Mouse (Mus musculus) adipocyte (in vitro differentiated cells): ENCODE measurements around the gene Acot9.

Experiments
- DNase-seq: peaks from one replicate; pipeline ENCODE4 v3.0.0-alpha.2; 2016; ENCODE audit warnings: low spot score

Gene Acot9

DNA sequence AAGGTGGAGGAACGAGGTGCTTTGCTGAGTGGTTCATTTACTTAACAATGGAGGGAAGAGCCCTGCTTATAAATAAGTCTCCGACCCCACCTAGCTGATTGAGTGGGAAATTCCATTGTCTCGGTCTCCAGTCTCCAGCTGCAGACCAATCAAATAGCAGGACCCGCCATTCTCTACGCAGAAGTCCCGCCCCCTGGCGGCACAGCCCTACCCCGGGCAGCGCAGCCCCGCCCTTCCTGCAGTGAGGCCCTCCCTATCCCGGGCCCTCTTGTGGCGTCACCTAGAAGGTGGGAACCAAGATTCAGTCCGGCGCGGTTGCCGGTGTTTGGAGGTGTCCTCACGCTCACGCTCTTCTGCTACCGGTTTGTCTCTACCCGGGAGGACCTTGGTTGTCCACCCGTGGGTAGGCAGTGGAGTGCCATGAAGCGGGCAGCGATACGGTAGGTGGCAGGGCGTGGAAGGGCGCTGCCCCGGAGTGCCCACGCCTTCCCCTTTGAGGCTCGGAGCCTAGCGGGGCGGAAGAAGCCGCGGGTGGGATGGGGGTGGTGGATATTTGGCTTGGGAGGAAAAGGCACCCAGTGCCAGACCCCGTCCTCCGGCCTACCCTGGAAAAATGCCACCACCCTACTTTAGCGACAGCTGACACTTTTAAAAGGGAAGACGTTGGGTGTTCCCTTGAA is at the start of gene Acot9:
TSS of gene Acot9 (plus strand) at position 209 of the 680 bp plus-strand sequence.
- DNase-seq = peak; percentile 88

DNA sequence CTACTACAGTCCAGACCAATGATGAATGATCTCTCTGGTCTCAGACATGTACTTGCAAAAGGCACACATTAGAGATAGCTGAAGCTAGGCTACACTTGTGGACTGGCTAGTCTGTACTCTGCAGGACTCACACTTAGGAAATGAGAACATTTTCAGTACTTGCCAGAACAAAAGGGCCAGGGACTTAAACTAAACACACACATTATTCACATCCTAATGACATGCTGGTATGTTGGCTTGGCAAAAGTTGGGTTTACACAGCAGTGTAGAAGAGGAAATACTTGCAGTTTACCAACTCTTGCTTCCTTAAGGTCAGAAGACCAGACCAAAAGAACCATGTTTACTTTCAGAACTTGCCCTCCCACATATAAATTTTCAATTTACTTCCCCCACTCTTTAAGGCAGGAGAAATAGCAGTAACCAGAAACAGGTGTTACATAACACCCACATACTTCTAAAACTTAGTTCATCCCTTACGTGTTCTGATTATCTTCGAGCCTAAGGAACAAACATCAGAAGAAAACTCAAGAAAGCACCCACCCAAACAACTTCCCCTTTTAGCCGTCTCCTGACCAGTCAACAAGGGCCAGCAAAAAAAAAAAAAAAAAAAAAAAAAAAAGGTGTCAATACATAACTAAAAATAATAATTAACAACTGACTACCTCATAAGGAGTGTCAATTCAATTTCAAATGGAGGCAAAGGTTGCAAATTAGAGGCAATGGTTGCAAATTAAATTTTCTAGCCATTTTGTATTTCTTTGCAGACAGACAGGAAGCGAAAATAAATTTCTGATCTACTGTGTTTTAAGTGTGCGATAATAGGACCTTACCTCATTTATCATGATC is 47.7 kb upstream of the Acot9 start:
- DNase-seq = peak; percentile 52

DNA sequence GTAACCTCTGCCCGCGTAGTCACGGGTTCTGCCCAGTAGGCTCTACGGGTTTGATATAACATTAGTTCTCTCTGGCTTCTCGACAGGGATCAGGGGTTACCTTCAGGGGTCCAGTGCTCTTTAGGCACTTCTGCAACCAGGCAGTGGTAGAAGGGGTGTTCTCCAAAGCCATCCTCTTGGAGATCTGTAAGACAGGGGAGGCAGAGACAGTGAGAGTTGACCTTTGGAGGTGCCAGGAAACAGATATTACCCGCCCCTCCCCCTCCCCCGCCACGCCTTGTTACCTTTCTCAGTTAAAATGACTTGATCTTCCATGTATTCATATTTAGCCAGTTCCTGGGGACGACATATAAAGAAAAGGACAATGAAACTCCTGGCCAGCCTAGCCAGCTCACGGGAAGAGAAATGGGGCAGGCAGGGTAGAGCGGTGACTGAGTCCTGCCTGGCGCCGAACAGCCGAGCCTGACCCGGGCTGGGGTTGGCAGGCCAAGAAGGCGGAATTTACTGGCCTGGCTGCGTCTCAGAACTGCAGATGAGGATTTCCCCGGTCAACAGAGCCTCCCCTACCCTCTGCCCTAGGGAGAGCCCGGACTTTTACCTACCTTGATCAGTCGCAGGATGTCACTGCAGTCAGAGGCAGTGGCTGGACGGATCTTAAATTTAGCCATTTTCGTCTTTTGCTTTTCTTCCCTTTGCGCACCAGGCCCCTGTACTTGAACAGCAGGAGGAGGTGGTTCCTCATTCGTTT is 46.6 kb upstream of the Acot9 start:
- peak; percentile 59 for DNase-seq

DNA sequence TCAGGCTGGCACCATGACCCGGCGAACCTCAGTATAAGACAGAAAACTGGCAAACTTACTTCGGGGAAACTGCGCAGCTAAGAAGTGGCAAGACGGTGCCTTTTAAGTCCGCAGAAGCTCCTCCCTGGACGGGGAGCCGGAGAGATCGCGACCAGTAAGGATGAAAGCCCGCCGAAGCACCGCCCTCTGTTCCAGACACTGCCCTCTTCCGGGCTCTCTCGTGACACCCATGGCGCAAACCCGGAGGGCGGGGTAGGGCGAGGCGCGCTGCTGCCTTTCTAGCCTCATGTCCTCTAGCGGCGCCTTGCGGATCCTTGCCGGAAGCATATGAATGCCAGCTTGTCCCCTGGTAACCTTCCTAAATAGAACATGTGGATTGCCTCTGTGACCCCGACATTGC is 46.0 kb upstream of the Acot9 start, which contains the start of gene Sat1:
TSS of gene Sat1 (minus strand) at position 179 of the 400 bp plus-strand sequence.
- DNase-seq = peak; percentile 96

DNA sequence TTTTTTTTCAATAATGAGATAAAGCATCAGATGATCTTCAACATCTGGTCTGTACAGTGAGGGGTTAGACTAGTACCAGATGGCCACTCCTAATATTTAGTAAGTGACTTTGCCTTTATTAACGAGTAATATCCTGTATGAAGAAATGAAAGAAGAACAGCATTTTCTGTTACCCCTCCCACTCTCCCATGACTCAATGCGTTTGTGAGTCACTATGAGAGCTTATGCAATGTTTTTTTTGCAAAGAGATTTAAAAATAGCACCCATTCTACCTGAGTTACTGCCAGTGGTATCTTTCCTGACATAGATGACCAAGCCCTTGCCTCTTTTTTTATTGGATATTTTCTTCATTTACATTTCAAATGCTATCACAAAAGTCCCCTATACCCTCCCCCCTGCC is 44.0 kb upstream of the Acot9 start:
- peak; percentile 22 for DNase-seq

DNA sequence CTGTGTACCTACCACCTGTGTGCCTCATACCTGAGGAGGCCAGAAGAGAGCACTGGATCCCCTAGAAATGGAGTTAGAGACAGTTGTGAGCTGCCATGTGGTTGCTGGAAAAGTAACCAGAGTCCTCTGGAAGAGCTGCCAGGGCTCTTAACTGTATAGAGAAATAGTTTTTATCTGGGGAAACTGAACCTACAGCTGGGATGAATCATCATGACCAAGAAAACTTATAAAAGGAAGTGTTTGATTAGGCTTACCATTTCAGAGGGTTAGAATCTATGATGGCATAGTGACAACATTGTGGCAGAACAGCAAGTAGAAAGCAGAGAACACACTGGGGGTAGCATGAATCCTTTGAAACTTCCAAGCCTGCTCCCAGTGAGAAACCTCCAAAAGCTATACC is 5.4 kb upstream of the Acot9 start:
- no peak for DNase-seq

DNA sequence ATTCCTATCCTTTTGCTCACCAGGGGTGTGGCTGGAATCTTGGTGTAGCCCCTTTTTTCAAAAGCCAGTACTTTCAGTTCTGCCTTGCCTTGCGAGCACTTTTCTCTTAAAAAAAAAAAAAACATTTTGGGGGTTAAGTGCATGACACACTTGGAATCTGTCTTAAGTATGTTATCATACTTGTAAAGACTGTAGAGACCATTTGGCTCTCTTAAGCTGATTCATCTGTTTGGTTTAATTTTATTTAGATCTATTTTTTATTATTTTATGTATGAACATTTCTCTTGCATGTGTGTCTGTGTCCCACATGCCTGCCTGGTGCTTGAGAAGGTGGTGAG is 641 bp downstream of the Acot9 start:
- no peak for DNase-seq

DNA sequence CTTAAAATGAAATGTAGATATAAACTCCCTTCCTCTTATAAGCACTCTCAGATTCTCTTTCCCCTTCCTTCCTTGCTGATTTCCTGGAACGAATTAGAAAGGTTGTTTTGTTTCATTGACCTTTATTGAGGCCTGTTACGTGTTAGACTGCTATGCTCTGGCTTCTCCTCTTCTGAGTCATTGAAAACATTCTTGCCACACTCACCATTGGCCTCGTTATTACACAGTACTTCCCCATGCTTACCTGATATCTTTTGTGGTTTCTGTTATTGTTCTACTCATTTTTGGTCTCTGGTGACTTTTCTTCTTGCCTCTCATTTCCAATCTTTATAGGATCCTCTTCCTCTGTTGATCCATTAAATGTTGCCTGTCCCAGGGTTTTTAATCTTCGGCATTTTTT is 16.2 kb downstream of the Acot9 start:
- peak; percentile 10 for DNase-seq

DNA sequence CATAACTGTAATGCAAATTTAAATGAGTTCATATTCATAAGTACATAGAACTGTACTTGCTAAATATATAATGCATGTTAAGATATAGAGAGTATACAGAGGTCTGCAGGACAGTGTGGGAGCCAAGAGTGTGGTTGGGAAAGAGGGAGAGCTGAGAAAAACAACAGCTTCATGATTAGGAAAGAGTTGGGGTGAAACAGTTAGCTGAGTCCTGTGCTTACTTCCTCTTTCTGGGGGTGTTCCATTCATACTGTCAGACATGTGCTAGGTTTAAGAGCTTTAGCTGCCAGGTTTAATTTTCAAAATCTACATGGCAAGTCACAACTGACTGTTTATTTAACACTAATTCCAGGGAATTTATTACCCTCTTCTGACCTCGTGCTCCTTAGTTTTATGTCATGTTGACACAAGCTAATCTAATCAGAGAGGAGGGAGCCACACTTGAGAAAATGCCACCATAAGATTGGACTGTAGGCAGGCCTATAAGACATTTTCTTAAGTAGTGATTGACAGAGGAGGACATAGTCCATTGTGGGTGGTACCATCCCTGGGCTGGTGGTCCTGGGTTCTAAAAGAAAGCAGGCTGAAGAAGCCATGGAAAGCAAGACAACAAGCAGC is 18.3 kb downstream of the Acot9 start:
- peak; percentile 29 for DNase-seq

DNA sequence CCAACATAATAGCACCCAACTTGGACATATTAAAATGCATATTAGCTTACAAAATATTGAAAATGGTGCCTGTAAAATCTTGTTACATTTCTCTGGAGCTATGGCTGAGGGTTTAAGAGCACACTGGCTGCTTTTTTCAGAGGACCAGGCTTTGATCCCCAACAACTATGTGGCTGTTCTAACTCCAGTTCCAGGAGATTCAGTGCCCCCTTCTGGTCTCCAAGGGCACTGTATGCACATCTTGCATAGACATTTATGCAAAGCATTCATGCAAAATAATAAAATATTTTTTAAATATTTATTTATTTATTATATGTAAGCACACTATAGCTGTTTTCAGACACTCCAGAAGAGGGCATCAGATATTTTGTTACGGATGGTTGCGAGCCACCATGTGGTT is 44.1 kb downstream of the Acot9 start:
- peak; percentile 4 for DNase-seq

DNA sequence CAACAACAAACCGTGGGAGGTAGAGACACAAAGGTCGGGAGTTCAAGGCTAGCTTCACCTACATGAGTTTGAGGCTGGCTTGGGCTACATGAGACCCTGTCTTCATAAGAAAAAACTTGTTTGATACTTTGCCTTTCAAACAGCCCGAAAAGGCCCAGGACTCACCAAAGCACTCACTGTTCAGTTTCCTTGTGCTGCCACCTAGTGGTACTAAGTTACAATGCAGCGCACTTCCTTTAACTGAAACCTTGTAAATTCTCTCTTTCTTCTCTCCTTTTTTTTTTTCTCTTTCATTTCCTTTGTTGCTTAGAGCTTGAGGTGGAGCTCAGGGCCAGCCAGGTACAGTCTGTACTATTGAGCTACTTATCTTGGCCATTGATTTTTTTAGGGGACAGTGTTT is 55.8 kb downstream of the Acot9 start:
- peak; percentile 73 for DNase-seq

DNA sequence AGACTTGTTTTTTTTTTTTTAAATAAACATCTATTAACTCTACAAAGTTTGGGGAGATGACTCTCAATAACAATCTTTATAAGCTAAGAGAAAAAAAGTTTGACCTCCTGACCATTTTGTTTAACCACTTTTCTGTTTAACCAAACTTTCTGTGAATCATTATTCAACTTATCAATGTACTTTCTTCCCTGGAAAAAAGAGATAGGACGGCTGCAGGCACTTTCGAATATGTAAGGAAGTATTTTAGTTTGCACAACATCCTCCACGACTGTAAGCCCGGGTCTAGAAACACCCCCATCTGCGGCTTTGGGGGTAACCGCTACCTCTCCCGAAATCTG is 75.3 kb downstream of the Acot9 start:
- no peak for DNase-seq

DNA sequence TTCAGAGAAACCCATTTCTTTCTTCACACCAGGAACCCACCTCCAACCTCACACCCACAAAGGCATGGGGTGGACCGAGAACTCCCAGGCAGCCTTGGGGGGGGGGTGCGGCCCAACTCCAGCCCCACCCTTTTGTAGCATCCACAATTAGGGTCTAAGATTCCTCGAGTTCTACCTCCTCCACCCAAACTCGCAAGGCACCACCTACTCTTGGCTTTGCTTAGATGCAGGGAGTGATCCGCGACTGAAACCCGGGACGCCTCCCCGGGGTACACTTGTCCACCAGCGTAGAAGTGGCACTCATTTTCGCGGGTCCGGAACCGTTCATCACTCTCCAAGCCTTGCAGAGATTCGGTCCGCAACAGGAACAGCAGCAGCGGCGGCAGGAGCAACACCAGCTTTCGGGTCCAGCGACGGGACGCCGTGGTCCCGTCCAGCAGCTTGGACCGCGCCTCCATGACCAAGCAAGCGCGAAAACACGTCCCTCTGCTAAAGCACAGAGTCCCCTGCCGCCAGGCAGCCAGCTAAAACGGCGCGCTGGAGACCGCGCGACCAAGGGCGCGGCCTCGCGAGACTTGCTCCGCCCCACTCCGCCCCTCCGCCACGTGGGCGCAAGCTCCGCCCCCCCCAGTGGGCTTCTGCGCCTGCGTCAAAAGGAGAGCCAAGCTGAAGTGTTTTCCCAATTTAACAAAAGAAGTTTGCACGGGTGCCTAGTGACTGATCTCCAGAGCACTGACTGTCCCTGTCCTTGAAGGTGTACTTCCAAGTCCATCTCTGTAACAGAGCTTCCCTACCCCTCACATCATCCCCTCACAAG is 75.9 kb downstream of the Acot9 start:
- DNase-seq = peak; percentile 83

DNA sequence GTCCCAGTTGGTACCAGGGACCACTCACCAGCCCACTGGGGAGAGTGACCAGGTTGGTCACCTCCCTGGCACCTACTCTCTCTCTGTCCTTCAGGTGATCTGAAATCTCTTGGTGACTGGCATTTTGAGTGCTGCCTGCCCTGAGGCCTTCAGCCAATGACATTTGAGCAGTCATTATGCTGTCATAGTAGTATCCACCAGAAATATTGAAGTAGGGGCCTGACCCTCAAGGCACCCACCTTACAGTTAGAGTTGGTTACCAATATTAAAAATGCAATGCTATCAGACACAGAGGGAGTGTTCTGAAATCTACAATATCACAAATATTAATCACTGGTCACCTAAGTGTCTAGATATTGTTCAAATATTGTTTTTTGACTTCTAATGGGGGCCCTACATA is 78.4 kb downstream of the Acot9 start, which contains the start of gene Prdx4:
TSS of gene Prdx4 (minus strand) at position 101 of the 400 bp plus-strand sequence.
- no peak for DNase-seq

DNA sequence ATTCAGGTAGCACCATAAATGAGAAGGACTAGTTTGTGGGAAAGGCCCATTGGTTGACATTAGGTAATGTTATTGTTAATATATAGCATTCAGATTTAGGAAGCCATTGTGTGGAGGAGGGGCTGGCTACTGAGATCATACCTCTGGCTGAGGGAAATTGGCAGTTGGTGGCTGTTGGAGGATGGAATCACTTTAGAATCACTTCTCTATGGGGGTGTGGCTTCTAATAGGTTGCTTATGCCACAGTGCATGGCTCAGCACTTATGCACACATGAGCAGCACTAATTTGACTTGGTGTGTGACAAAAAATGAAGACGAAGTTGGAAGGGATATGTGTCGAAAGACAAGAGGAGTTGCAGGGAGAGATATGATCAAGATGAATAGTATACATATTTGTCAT is 84.0 kb downstream of the Acot9 start:
- no peak for DNase-seq
